In the genomic region with DNA sequence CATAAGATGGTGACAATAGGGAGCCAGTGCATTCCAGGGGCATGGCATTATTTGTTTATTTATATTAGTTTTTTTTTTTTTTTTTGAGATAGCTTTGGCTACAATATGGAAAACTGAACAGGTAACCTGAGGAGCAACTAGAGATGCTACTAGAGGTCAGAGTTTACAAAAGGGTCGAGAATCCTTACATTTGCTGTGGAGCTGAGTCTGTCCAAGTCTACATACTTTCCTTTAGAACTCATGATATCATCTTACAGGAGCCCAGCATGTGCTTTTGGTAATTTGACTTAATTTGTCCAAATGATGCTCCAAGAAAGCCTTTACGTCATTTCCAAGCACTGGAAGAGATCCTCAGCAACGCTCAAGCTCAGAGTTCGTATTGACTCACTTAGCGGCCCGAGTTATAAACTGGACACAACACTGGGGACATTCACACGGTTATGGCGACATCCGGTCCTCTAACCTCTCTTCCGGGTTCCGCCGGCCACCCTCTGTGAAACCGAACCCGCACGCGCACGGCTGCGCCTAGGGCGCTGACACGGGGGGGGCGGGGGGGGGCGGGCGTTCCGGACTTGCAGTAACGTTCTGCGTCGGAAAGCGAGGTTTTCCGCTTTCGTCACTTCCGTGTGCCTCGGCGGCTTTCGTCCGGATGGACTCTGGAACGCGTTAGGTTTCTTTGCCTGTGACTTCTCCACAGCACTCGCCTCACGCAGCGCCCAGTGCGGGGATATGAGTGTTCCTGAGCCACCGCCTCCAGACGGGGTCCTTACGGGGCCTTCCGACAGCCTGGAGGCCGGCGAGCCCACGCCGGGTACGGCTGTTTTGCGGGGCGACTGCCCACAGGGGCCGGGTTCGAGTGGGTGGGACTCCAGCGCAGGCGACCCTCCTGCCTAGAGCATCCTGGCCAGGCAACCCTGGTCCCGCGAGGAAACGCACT, we compare ENCODE assay signal across 1 mouse cellular context.
TF ChIP-seq lines count a peak whose summit lies in the region.

Gene Bloc1s6, plus strand, starts transcription at position 610 of the 937 bp plus-strand sequence.

TF ChIP-seq in myocyte, 11 proteins besides CTCF, POLR2A, EP300 and RAD21 (continued from another document):
- TF ChIP-seq TCF12 (IDR thresholded peaks at IDR 0.05; ENCODE audit: insufficient read depth, poor library complexity, severe bottlenecking) (no peak), TCF3 (IDR thresholded peaks at IDR 0.05; ENCODE audit: insufficient read length, low read depth) (no peak)
